Mouse (Mus musculus): ENCODE measurements at regions not wholly inside any gene's neighbourhood (a gene's known extent, or its start where the extent isn't known, plus 50 kb on each side); places are given as distances from the start of the nearest gene placed in this dataset.

- H3K27ac ChIP-seq (ENCODE audit: control insufficient read depth, insufficient read depth, low read depth, low read length, poor library complexity): no peak overlapping the region
- no peak overlapping the region for H3K4me3 ChIP-seq (replicated peaks; ENCODE audit: control insufficient read depth, low read depth, low read length)
- TF ChIP-seq POLR2A (IDR thresholded peaks at IDR 0.05; ENCODE audit: borderline replicate concordance, control insufficient read depth, low read depth, low read length) (no peak), CTCF (IDR thresholded peaks at IDR 0.05; ENCODE audit: control insufficient read depth, insufficient read depth, low read length) (no peak)
- H3K4me1 ChIP-seq (ENCODE audit: control insufficient read depth, insufficient read depth, low read length): peaks cover 2% of the 10 kb centered on the region
- 51% methylated on average over 2 of the region's 2 CpGs for WGBS
Observed at GRCm38 (mm10) chr19:21126670-21127069, 145.4 kb upstream of the Zfand5 start.

- no peak overlapping the region for H3K27ac ChIP-seq (ENCODE audit: control insufficient read depth, insufficient read depth, low read depth, low read length, poor library complexity)
- TF ChIP-seq POLR2A (IDR thresholded peaks at IDR 0.05; ENCODE audit: borderline replicate concordance, control insufficient read depth, low read depth, low read length): no peak
- no peak for TF ChIP-seq CTCF (IDR thresholded peaks at IDR 0.05; ENCODE audit: control insufficient read depth, insufficient read depth, low read length)
- H3K4me1 ChIP-seq (ENCODE audit: control insufficient read depth, insufficient read depth, low read length): no peaks in the 10 kb centered on the region
- 70% methylated on average over 6 of the region's 6 CpGs for WGBS
- H3K4me3 ChIP-seq (replicated peaks; ENCODE audit: control insufficient read depth, low read depth, low read length): no peak overlapping the region
Observed at GRCm38 (mm10) chr19:21119477-21119876, 152.6 kb upstream of the Zfand5 start.

GRCm38 (mm10) chr19:21118782-21119181, 153.3 kb upstream of the Zfand5 start:
- Histone ChIP-seq H3K4me1 (ENCODE audit: control insufficient read depth, insufficient read depth, low read length) (no peaks in the 10 kb centered on the region), H3K27ac (ENCODE audit: control insufficient read depth, insufficient read depth, low read depth, low read length, poor library complexity) (no peak overlapping the region), H3K4me3 (replicated peaks; ENCODE audit: control insufficient read depth, low read depth, low read length) (no peak overlapping the region)
- 84% methylated on average over 4 of the region's 4 CpGs for WGBS
- TF ChIP-seq CTCF (IDR thresholded peaks at IDR 0.05; ENCODE audit: control insufficient read depth, insufficient read depth, low read length) (no peak), POLR2A (IDR thresholded peaks at IDR 0.05; ENCODE audit: borderline replicate concordance, control insufficient read depth, low read depth, low read length) (no peak)

GRCm38 (mm10) chr19:21115693-21116092, 156.4 kb upstream of the Zfand5 start:
- no peaks in the 10 kb centered on the region for H3K4me1 ChIP-seq (ENCODE audit: control insufficient read depth, insufficient read depth, low read length)
- no peak overlapping the region for H3K27ac ChIP-seq (ENCODE audit: control insufficient read depth, insufficient read depth, low read depth, low read length, poor library complexity)
- 8% methylated on average over 2 of the region's 2 CpGs for WGBS
- TF ChIP-seq CTCF (IDR thresholded peaks at IDR 0.05; ENCODE audit: control insufficient read depth, insufficient read depth, low read length) (no peak), POLR2A (IDR thresholded peaks at IDR 0.05; ENCODE audit: borderline replicate concordance, control insufficient read depth, low read depth, low read length) (no peak)
- H3K4me3 ChIP-seq (replicated peaks; ENCODE audit: control insufficient read depth, low read depth, low read length): no peak overlapping the region

GRCm38 (mm10) chr19:21111836-21112235, 157.8 kb upstream of the Tmc1 start:
- Histone ChIP-seq H3K4me1 (ENCODE audit: control insufficient read depth, insufficient read depth, low read length) (no peaks in the 10 kb centered on the region; the same call in 1 of the 2 replicates), H3K4me3 (replicated peaks; ENCODE audit: control insufficient read depth, low read depth, low read length) (no peak overlapping the region), H3K27ac (ENCODE audit: control insufficient read depth, insufficient read depth, low read depth, low read length, poor library complexity) (no peak overlapping the region)
- WGBS: 64% methylated on average over 5 of the region's 5 CpGs
- no peak for TF ChIP-seq POLR2A (IDR thresholded peaks at IDR 0.05; ENCODE audit: borderline replicate concordance, control insufficient read depth, low read depth, low read length)
- no peak for TF ChIP-seq CTCF (IDR thresholded peaks at IDR 0.05; ENCODE audit: control insufficient read depth, insufficient read depth, low read length)

GRCm38 (mm10) chr19:21108311-21108710, 154.3 kb upstream of the Tmc1 start:
- Histone ChIP-seq H3K4me1 (ENCODE audit: control insufficient read depth, insufficient read depth, low read length) (no peaks in the 10 kb centered on the region; the same call in 1 of the 2 replicates), H3K27ac (ENCODE audit: control insufficient read depth, insufficient read depth, low read depth, low read length, poor library complexity) (no peak overlapping the region), H3K4me3 (replicated peaks; ENCODE audit: control insufficient read depth, low read depth, low read length) (no peak overlapping the region)
- 83% methylated on average over 2 of the region's 2 CpGs for WGBS
- TF ChIP-seq POLR2A (IDR thresholded peaks at IDR 0.05; ENCODE audit: borderline replicate concordance, control insufficient read depth, low read depth, low read length): no peak
- TF ChIP-seq CTCF (IDR thresholded peaks at IDR 0.05; ENCODE audit: control insufficient read depth, insufficient read depth, low read length): no peak

- Histone ChIP-seq H3K4me3 (replicated peaks; ENCODE audit: control insufficient read depth, low read depth, low read length) (no peak overlapping the region), H3K27ac (ENCODE audit: control insufficient read depth, insufficient read depth, low read depth, low read length, poor library complexity) (no peak overlapping the region), H3K4me1 (ENCODE audit: control insufficient read depth, insufficient read depth, low read length) (no peaks in the 10 kb centered on the region; the same call in 1 of the 2 replicates)
- TF ChIP-seq POLR2A (IDR thresholded peaks at IDR 0.05; ENCODE audit: borderline replicate concordance, control insufficient read depth, low read depth, low read length) (no peak), CTCF (IDR thresholded peaks at IDR 0.05; ENCODE audit: control insufficient read depth, insufficient read depth, low read length) (no peak)
- 74% methylated on average over 3 of the region's 3 CpGs for WGBS
Observed at GRCm38 (mm10) chr19:21107741-21108140, 153.7 kb upstream of the Tmc1 start.

GRCm38 (mm10) chr19:21107275-21107674, 153.3 kb upstream of the Tmc1 start:
- Histone ChIP-seq H3K4me3 (replicated peaks; ENCODE audit: control insufficient read depth, low read depth, low read length) (no peak overlapping the region), H3K4me1 (ENCODE audit: control insufficient read depth, insufficient read depth, low read length) (no peaks in the 10 kb centered on the region; the same call in 1 of the 2 replicates), H3K27ac (ENCODE audit: control insufficient read depth, insufficient read depth, low read depth, low read length, poor library complexity) (no peak overlapping the region)
- TF ChIP-seq POLR2A (IDR thresholded peaks at IDR 0.05; ENCODE audit: borderline replicate concordance, control insufficient read depth, low read depth, low read length): no peak
- TF ChIP-seq CTCF (IDR thresholded peaks at IDR 0.05; ENCODE audit: control insufficient read depth, insufficient read depth, low read length): no peak
- WGBS: 80% methylated on average over 4 of the region's 4 CpGs

GRCm38 (mm10) chr19:21106766-21107165, 152.8 kb upstream of the Tmc1 start:
- 86% methylated on average over 10 of the region's 10 CpGs for WGBS
- Histone ChIP-seq H3K27ac (ENCODE audit: control insufficient read depth, insufficient read depth, low read depth, low read length, poor library complexity) (no peak overlapping the region), H3K4me3 (replicated peaks; ENCODE audit: control insufficient read depth, low read depth, low read length) (no peak overlapping the region), H3K4me1 (ENCODE audit: control insufficient read depth, insufficient read depth, low read length) (no peaks in the 10 kb centered on the region; the same call in 1 of the 2 replicates)
- no peak for TF ChIP-seq POLR2A (IDR thresholded peaks at IDR 0.05; ENCODE audit: borderline replicate concordance, control insufficient read depth, low read depth, low read length)

Measured in bone marrow, adult 2 months (tissue).